Comparison of ENCODE assay signal across 8 mouse cellular contexts in the genomic region with DNA sequence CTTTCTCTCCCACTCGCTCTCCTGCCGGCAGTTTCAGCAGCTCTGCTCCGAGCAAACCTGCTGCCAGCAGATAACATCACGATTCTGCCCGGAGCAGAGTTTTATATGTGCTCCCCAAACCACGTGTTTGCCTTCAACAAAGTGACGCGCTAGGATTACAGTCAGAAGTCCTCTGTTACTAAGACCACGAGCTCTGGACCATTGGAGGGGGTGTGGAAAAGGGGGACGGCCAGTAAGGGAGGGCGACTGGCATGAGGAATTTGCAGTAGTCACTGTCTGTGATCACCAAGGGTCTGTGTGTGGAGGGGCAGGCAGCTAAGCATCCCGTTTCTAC. TPM values are rescaled to one million over a fixed set of nuclear protein-coding genes. Genes with fewer than 3 reads are reported as not detected.
DNase-seq lines count a peak whose midpoint lies in the region; ATAC-seq and TF ChIP-seq lines count a peak whose summit lies in the region.

A gene (minus strand): TSS at position 75 of the 334 bp plus-strand sequence.

- peak within 1 kb of the TSS; percentile 81 for H3K9ac ChIP-seq in heart, postnatal 0 days (replicated peaks; ENCODE audit: low read depth, low read length)
- H3K9ac ChIP-seq in limb, embryonic 13.5 days, result peak within 1 kb of the TSS; percentile 94
- H3K9ac ChIP-seq in neural tube, embryonic 12.5 days, result peak within 1 kb of the TSS; percentile 71

- TF ChIP-seq EP300 in heart, postnatal 0 days (IDR thresholded peaks at IDR 0.05; ENCODE audit: low read depth), result no peak

- H3K9me3 ChIP-seq in heart, postnatal 0 days (replicated peaks; ENCODE audit: control insufficient read depth, low read length), result no peaks in the 10 kb centered on the region
- H3K9me3 ChIP-seq in limb, embryonic 13.5 days, result no peaks in the 10 kb centered on the region
- no peaks in the 10 kb centered on the region for H3K9me3 ChIP-seq in neural tube, embryonic 12.5 days

- TF ChIP-seq CTCF in heart, postnatal 0 days (IDR thresholded peaks at IDR 0.05; ENCODE audit: low read depth), result no peak

- H3K4me1 ChIP-seq in heart, postnatal 0 days (ENCODE audit: control insufficient read depth, insufficient read depth), result no peaks in the 10 kb centered on the region; the same call in 1 of the 2 replicates
- peaks cover 31% of the 10 kb centered on the region for H3K4me1 ChIP-seq in limb, embryonic 13.5 days
- peaks cover 24% of the 10 kb centered on the region for H3K4me1 ChIP-seq in neural tube, embryonic 12.5 days

- no peaks in the 10 kb centered on the region for H3K36me3 ChIP-seq in heart, postnatal 0 days (replicated peaks; ENCODE audit: control insufficient read depth, insufficient read depth, low read length)
- H3K36me3 ChIP-seq in limb, embryonic 13.5 days, result peaks cover 8% of the 10 kb centered on the region; the same call in 1 of the 2 replicates
- H3K36me3 ChIP-seq in neural tube, embryonic 12.5 days, result no peaks in the 10 kb centered on the region

- H3K27me3 ChIP-seq in heart, postnatal 0 days (ENCODE audit: control insufficient read depth, insufficient read depth, low read length), result no peaks in the 10 kb centered on the region
- H3K27me3 ChIP-seq in limb, embryonic 13.5 days, result peaks cover under 1% of the 10 kb centered on the region; the same call in 1 of the 2 replicates
- H3K27me3 ChIP-seq in neural tube, embryonic 12.5 days (replicated peaks), result no peaks in the 10 kb centered on the region; the same call in 1 of the 2 replicates

- DNase-seq in adrenal gland, postnatal 14 days, result peak; percentile 18
- no peak for DNase-seq in adrenal gland, adult 8-10 months
- DNase-seq in urinary bladder, postnatal 25 days (ENCODE audit: low spot score), result peak; percentile 21
- no peak for DNase-seq in urinary bladder, postnatal 10 days (ENCODE audit: low spot score)
- peak; percentile 43 for DNase-seq in heart, postnatal 0 days (ENCODE audit: low spot score)
- no peak for DNase-seq in adipocyte (ENCODE audit: low spot score)

- H3K4me3 ChIP-seq in heart, postnatal 0 days (ENCODE audit: low read depth, low read length), result peak within 1 kb of the TSS; percentile 89
- H3K4me3 ChIP-seq in limb, embryonic 13.5 days, result peak within 1 kb of the TSS; percentile 75
- H3K4me3 ChIP-seq in neural tube, embryonic 12.5 days, result peak within 1 kb of the TSS; percentile 45

- peak within 1 kb of the TSS; percentile 86 for H3K4me2 ChIP-seq in heart, postnatal 0 days (ENCODE audit: low read depth, low read length)
- H3K4me2 ChIP-seq in limb, embryonic 13.5 days (replicated peaks), result peak within 1 kb of the TSS; percentile 80
- H3K4me2 ChIP-seq in neural tube, embryonic 12.5 days (replicated peaks), result peak within 1 kb of the TSS; percentile 81

- ATAC-seq in heart, postnatal 0 days (ENCODE audit: insufficient read depth, low read depth), result peak; percentile 24; the same call in 1 of the 2 replicates
- ATAC-seq in limb, embryonic 13.5 days (ENCODE audit: low FRiP score, low read depth), result peak; percentile 17; the same call in 1 of the 2 replicates
- peak; percentile 30 for ATAC-seq in neural tube, embryonic 12.5 days (ENCODE audit: low FRiP score, low read depth)

- WGBS in heart, postnatal 0 days, result 5% methylated on average over 12 of the region's 12 CpGs
- WGBS in limb, embryonic 13.5 days, result under 1% methylated on average over 12 of the region's 12 CpGs
- 2% methylated on average over 12 of the region's 12 CpGs for WGBS in neural tube, embryonic 12.5 days

- peak within 1 kb of the TSS; percentile 79 for H3K27ac ChIP-seq in heart, postnatal 0 days (ENCODE audit: low read depth)
- peak within 1 kb of the TSS; percentile 96 for H3K27ac ChIP-seq in limb, embryonic 13.5 days
- H3K27ac ChIP-seq in neural tube, embryonic 12.5 days, result 0 out of 2 replicates have a peak within 1 kb of the TSS, but pooled peaks have one; percentile 21

RNA-seq across cellular contexts. Expression of the gene that starts here (rescaled TPM):
- 2.7 and 3.1 TPM in 2 replicates for total RNA-seq in adrenal gland, postnatal 14 days (2021)
- 1 to 10 TPM; 1.7 to 3.1 (median 2.2) TPM for total RNA-seq in adrenal gland, adult 8-10 months (2022)
- 14.8 and 17.7 TPM in 2 replicates for total RNA-seq in heart, postnatal 0 days (2014; rRNA removed; ENCODE audit: low replicate concordance)
- polyA plus RNA-seq in heart, postnatal 0 days (2015; fragmentation: Nextera tagmentation; extraction: Ambion mirVana), result 19.9 and 21.0 TPM in 2 replicates
- 101 and 106 TPM in 2 replicates for polyA plus RNA-seq in limb, embryonic 13.5 days (2015; fragmentation: Nextera tagmentation; extraction: Ambion mirVana)
- polyA plus RNA-seq in neural tube, embryonic 12.5 days (2016; fragmentation: Nextera tagmentation; extraction: Ambion mirVana), result 27.6 and 32.4 TPM in 2 replicates

Comparison
In these comparisons a context has a peak if more than half of its experiments do, and no peak if none do; other contexts are left out.
1. DNase-seq: peak in adrenal gland, postnatal 14 days (single experiment), urinary bladder, postnatal 25 days (single experiment) and heart, postnatal 0 days (single experiment); none in adrenal gland, adult 8-10 months (single experiment), urinary bladder, postnatal 10 days (single experiment) and adipocyte (single experiment).
2. H3K27ac ChIP-seq: peak in every context shown above with its lines; median percentile 96 in limb, embryonic 13.5 days; 79 in heart, postnatal 0 days; 21 in neural tube, embryonic 12.5 days.
3. Peak in every context shown above with its lines, with median percentiles within 50 percentile points of each other: ATAC-seq, H3K4me2 ChIP-seq, H3K4me3 ChIP-seq and H3K9ac ChIP-seq.